Mouse (Mus musculus) kidney, adult 2 months (tissue): ENCODE data around the gene Avpr1b.

ENCODE experiments used
- CTCF ChIP-seq: fragments of 200-500 bp; conservative IDR thresholded peaks from 2 replicates; pipeline ENCODE4 v1.5.1; 2011; ENCODE audit warnings: low read depth, mild to moderate bottlenecking, control low read depth, low read length, moderate library complexity, mixed read lengths; ENCODE audit not compliant: insufficient read depth, insufficient read length
- POLR2A ChIP-seq: fragments of 200-500 bp; IDR thresholded peaks from one replicate; pipeline ENCODE4 v1.6.1; 2011; ENCODE audit warnings: low read depth, low read length, control low read depth

GRCm38 (mm10) chr1:131553428-131553827 lies 45.6 kb upstream of the Avpr1b start:
- TF ChIP-seq CTCF (no peak), POLR2A (no peak)
